Mouse (Mus musculus) ES-E14 (cell line): ENCODE data around the gene Pitpnm3. TPM values are rescaled to one million over a fixed set of nuclear protein-coding genes. Genes with fewer than 3 reads are reported as not detected.

Experiments
- DNase-seq: peaks from one replicate; pipeline ENCODE4 v3.0.0-alpha.2; 2013; ENCODE audit warnings: low read depth, low spot score
- H3K27ac ChIP-seq: 2 replicates; pipeline ENCODE4 v1.5.1; 2012; ENCODE audit warnings: low read depth, mild to moderate bottlenecking, low read length, moderate library complexity, mixed read lengths; ENCODE audit not compliant: poor library complexity, insufficient read depth, severe bottlenecking
- H3K36me3 ChIP-seq: 2 replicates; pipeline ENCODE4 v1.6.1; 2012; ENCODE audit warnings: mild to moderate bottlenecking, low read length, moderate library complexity, mixed read lengths; ENCODE audit not compliant: control insufficient read depth, poor library complexity, insufficient read depth, severe bottlenecking
- H3K4me1 ChIP-seq, 2 experiments: fragments of 150-350 bp in 1 of 2; sonication (generic) in 1 of 2; 2 replicates each; pipeline ENCODE4 v1.6.1; 2012; ENCODE audit warnings: low read length in 2 of 2, mild to moderate bottlenecking in 1 of 2, mixed read lengths in 1 of 2; ENCODE audit not compliant: control insufficient read depth in 2 of 2, insufficient read depth in 2 of 2, poor library complexity in 1 of 2
- H3K4me3 ChIP-seq, 2 experiments: fragments of 150-350 bp in 1 of 2; sonication (generic) in 1 of 2; 2 replicates each; pipeline ENCODE4 v1.5.1; 2012; ENCODE audit warnings: low read length in 2 of 2, low read depth in 1 of 2, mild to moderate bottlenecking in 1 of 2, mixed read lengths in 1 of 2; ENCODE audit not compliant: insufficient read depth in 1 of 2, poor library complexity in 1 of 2, severe bottlenecking in 1 of 2
- H3K9ac ChIP-seq: 2 replicates; pipeline ENCODE4 v1.6.1; 2012; ENCODE audit warnings: low read depth, mild to moderate bottlenecking, low read length, mixed read lengths; ENCODE audit not compliant: poor library complexity, insufficient read depth, severe bottlenecking
- H3K9me3 ChIP-seq: fragments of 150-350 bp; sonication (generic); 2 replicates; pipeline ENCODE4 v1.6.1; 2012; ENCODE audit warnings: low read depth, mild to moderate bottlenecking, low read length; ENCODE audit not compliant: control insufficient read depth, insufficient read depth
- CHD2 ChIP-seq: IDR thresholded peaks from 2 replicates; pipeline ENCODE4 v1.6.1; 2014; ENCODE audit warnings: mild to moderate bottlenecking, low read depth, low read length, inconsistent platforms
- HCFC1 ChIP-seq: IDR thresholded peaks from 2 replicates; pipeline ENCODE4 v1.6.1; 2012; ENCODE audit warnings: low read length, inconsistent platforms, borderline replicate concordance; ENCODE audit not compliant: insufficient read depth
- MAFK ChIP-seq: IDR thresholded peaks from 2 replicates; pipeline ENCODE4 v1.6.1; 2014; ENCODE audit warnings: mild to moderate bottlenecking, low read depth, low read length, inconsistent platforms; ENCODE audit not compliant: insufficient read depth
- ZC3H11A ChIP-seq: IDR thresholded peaks from 2 replicates; pipeline ENCODE4 v1.6.1; 2012; ENCODE audit warnings: low read depth, mild to moderate bottlenecking, inconsistent platforms, low read length, borderline replicate concordance
- ZNF384 ChIP-seq: IDR thresholded peaks from 2 replicates; pipeline ENCODE4 v1.6.1; 2012; ENCODE audit warnings: low read depth, low read length, inconsistent platforms
- in situ Hi-C, 2 experiments: fragments of 600-800 bp; cut with MboI; formaldehyde crosslinking; loops; one replicate each; pipeline ENCODE4 v1.15.1; 2025; ENCODE audit warnings: low sequenced_read_pairs in 2 of 2, inconsistent platforms in 1 of 2; ENCODE audit not compliant: unreplicated experiment in 2 of 2
- total RNA-seq: library from RNA; depleted of rRNA; stranded (reverse); fragments of 300-350 nt; gene quantifications from 2 replicates; pipeline ENCODE4 v1.2.3, GENCODE M21; 2012

The Pitpnm3 gene
- total RNA-seq, 1 experiment, result 0.36 TPM

- no peak for DNase-seq
Measured at GRCm38 (mm10) chr11:72169871-72170270, 34.3 kb upstream of the Pitpnm3 start.

GRCm38 (mm10) chr11:72163198-72163597 is 27.6 kb upstream of the Pitpnm3 start:
- Histone ChIP-seq H3K27ac (no peak overlapping the region), H3K36me3 (peaks cover 7% of the 10 kb centered on the region; the same call in 1 of the 2 replicates), H3K9ac (no peak overlapping the region), H3K9me3 (no peaks in the 10 kb centered on the region), H3K4me3 (no peak overlapping the region), H3K4me1 (no peaks in the 10 kb centered on the region)
- DNase-seq, result no peak
- in situ Hi-C loops, result no loop called here
- no peak for TF ChIP-seq HCFC1

More at GRCm38 (mm10) chr11:72169871-72170270, 34.3 kb upstream of the Pitpnm3 start:
- TF ChIP-seq ZNF384, result no peak
- TF ChIP-seq ZC3H11A, result no peak
- TF ChIP-seq CHD2, result no peak
- TF ChIP-seq HCFC1, result no peak
- no peak for TF ChIP-seq MAFK
- in situ Hi-C loops, result no loop called here
- Histone ChIP-seq H3K27ac (no peak overlapping the region), H3K4me3 (no peak overlapping the region), H3K36me3 (peaks cover 13% of the 10 kb centered on the region; the same call in 1 of the 2 replicates), H3K9me3 (no peaks in the 10 kb centered on the region), H3K9ac (no peak overlapping the region), H3K4me1 (no peaks in the 10 kb centered on the region)

DNA sequence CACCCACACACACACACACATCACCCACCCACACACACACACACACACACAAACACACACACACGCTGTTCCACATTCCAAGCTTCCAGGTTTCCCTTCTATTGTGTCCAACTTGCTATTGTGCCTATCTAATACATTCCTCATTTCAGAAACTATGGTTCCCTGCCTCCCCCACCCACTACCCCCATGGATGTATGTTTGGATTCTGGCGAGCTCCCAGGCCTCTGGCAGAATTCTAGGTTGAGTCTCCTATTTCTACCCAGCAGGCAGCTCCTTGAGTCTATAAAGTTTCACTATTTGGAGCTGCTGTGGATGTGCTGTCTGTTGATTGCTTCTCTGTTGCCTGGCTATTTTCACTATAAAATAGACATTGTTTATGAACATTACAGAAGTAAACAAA is 21.0 kb upstream of the Pitpnm3 start:
- H3K9ac ChIP-seq, result no peak overlapping the region
- H3K4me1 ChIP-seq, result no peaks in the 10 kb centered on the region
- H3K9me3 ChIP-seq, result no peaks in the 10 kb centered on the region
- DNase-seq, result no peak
- peaks cover 6% of the 10 kb centered on the region; the same call in 1 of the 2 replicates for H3K36me3 ChIP-seq
- in situ Hi-C loops, result no loop called here
- H3K4me3 ChIP-seq, result no peak overlapping the region
- TF ChIP-seq ZC3H11A, result no peak
- no peak for TF ChIP-seq MAFK
- no peak for TF ChIP-seq CHD2
- no peak for TF ChIP-seq ZNF384
- no peak for TF ChIP-seq HCFC1
- H3K27ac ChIP-seq, result no peak overlapping the region

DNA sequence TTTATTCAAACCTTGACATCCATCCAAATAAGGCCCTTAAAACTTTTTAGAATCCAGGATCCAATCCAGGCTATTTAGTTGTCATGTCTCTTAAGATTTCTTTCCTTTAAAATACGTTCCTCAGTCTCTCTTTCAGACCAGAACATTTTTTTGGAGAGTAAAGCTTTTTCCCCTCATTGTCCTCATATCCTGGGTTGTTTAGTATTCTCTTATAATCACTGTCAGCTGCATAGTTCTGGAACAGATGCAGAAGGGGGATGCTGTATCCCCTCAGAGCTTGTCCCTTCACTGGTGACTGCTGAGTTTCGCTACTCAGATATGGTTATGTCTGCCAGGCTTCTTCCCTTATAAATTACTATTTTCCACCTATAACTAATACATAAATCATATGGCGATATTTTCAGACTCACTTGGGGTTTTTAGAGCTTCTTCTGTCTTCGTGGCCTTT is 20.4 kb upstream of the Pitpnm3 start:
- H3K27ac ChIP-seq, result no peak overlapping the region

DNA sequence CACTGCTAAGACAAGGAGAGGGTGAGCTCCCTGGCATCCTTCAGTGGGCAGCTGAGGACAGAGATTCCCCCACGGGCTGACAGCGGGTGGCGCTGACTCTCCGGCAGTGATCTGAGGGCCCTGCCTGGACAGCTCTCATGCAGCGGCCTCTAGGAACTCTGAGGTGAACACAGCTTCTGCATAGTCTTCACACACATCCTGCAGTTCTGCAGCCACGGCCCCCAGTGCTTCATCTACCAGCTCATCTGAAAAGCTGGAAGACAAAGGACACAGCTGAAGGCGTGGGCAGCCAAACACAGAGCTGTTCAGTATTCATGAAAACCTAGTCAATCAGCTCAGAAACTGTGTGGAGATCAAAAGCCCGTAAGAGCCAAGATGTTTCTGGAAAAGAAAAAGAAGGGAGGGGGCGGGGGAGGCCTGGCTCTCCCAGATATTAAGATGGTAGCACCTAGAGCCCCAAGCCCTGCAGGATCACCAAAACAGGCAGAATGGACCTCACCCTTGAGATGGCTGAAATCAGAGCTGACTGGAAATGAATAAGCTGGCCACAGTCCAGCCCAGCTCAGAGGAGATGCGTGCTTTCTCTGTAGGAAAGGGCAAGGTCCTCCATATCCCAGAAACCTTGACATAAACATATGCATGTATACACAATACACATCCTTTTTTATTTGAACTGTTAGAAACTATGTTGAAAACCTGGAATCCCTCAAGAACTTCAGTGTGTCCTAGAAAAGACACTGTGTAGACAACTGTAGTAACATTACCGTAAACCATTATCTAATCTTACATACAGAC is 19.8 kb upstream of the Pitpnm3 start:
- H3K36me3 ChIP-seq, result peaks cover 6% of the 10 kb centered on the region; the same call in 1 of the 2 replicates
- in situ Hi-C loops, result no loop called here
- H3K4me3 ChIP-seq, result no peak overlapping the region
- peaks cover 0 to 3% of the 10 kb centered on the region in 2 experiments; a peak in 1 of 4 replicates for H3K4me1 ChIP-seq
- no peak for DNase-seq
- no peak for TF ChIP-seq ZNF384
- TF ChIP-seq CHD2, result no peak
- no peak for TF ChIP-seq MAFK
- no peak for TF ChIP-seq HCFC1
- TF ChIP-seq ZC3H11A, result no peak
- no peak overlapping the region for H3K9ac ChIP-seq
- no peak overlapping the region for H3K27ac ChIP-seq
- no peaks in the 10 kb centered on the region for H3K9me3 ChIP-seq

More for the DNA sequence above, 20.4 kb upstream of the Pitpnm3 start:
- no peak for TF ChIP-seq HCFC1
- TF ChIP-seq CHD2, result no peak
- no peak for TF ChIP-seq ZNF384
- TF ChIP-seq MAFK, result no peak
- no peak for TF ChIP-seq ZC3H11A
- Histone ChIP-seq H3K4me3 (no peak overlapping the region), H3K36me3 (peaks cover 6% of the 10 kb centered on the region; the same call in 1 of the 2 replicates), H3K9me3 (no peaks in the 10 kb centered on the region), H3K4me1 (peaks cover 0 to 3% of the 10 kb centered on the region in 2 experiments; a peak in 1 of 4 replicates), H3K9ac (no peak overlapping the region)
- in situ Hi-C loops, result no loop called here
- DNase-seq, result no peak
